Mouse (Mus musculus): Measurements from ENCODE around the gene Hist2h2aa2. TPM values are rescaled to one million over a fixed set of nuclear protein-coding genes. Genes with fewer than 3 reads are reported as not detected.
"Not testable (repeated sequence)": the region's sequence is repeated elsewhere in the genome, so short reads cannot be mapped to it uniquely, and the experiment has no call there.

The Hist2h2aa2 gene
- total RNA-seq, 2 experiments from 2014 or later, result 239 to 244 TPM

DNA sequence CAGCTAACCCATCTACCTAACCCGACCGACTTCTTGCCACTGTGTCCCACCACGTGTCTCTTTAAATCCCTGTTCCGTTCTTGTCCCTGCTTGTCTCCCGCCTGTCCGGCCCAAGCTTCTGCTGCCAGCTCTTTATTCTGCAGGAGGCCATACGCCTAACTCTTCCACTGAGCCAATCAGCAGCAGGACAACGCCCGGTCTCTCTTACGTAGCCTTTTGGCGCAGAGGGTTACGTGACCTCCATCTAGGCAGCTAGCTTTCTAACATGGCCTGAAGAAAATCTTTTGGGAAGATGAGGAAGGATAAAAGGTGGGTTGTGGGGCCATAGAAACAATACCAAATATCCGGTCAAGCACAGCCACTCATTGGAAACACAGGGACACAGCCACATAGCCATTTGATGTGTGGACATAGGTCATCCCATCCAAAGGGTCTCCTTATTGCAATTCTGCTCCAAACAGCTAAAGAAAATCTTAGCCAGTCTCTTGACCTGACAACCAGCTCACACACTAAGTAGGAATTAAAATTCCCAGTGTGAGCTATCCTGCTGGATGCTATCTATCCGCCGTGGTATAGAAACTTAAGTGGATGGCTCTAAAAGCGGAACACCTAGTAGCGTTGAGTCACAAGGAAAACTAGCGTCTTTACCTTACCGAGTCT, 22.3 kb upstream of the Hist2h2aa2 start:
- DNase-seq (ENCODE audit: low spot score in 2 of 2), result peak; percentile 77 to 87

DNA sequence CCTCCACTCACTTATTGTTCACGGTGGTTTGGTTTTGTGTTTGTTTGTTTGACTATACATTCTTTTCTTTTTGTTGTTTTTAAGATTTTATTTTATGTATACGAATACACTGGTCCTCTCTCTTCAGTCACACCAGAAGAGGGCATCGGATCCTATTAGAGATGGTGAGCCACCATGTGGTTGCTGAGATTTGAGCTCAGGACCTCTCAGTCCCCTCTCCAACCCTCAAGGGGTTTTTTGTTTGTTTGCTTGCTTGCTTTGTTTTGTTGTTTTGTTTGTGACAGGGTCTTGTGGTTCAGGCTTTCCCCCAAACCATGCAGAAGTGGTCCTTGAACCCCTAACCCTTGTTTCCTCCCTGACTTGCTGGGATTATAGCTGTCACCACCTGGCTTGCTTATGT, 21.5 kb upstream of the Hist2h2aa2 start:
- no peak for DNase-seq (ENCODE audit: low spot score in 2 of 2)

DNA sequence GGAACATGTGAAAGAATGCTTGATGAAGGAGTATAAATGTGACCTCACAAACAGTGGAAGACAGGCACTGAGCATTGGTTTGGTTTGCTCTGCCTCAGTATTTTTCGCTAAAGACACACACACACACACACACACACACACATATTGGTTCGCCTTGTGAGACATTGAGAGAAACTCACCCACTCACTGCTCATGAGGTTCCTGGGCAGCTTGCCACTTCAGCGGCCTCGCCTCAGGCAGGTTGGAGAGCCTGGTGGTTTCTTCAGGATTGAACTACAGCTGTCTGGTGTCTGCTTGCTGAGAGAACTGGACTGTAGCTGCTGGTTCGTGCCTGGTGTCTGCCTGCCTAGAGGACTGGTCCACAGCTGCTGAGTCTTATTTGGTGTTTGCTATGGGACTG, 20.1 kb upstream of the Hist2h2aa2 start:
- peak; percentile 17 to 34 for DNase-seq (ENCODE audit: low spot score in 2 of 2)

DNA sequence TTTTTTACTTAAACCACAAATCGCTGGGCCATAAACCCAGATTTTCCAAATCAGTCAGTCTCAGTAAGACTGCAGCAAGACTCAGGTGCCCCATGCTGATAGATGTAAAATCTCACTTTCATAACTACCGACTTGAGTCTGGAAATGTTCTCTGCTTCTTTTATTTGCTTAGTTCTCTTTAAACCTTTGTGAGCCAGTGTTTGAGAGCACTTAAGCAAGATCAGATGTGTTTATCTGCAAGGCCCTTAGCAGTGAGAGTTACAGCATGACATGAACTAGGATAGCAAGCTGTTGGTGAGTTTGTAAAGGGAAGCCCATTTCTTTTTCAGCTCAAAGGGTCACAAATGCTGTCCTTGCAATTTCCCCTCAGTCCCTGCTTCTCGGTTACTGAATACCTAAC, 17.1 kb upstream of the Hist2h2aa2 start:
- DNase-seq (ENCODE audit: low spot score in 2 of 2), result no peak

DNA sequence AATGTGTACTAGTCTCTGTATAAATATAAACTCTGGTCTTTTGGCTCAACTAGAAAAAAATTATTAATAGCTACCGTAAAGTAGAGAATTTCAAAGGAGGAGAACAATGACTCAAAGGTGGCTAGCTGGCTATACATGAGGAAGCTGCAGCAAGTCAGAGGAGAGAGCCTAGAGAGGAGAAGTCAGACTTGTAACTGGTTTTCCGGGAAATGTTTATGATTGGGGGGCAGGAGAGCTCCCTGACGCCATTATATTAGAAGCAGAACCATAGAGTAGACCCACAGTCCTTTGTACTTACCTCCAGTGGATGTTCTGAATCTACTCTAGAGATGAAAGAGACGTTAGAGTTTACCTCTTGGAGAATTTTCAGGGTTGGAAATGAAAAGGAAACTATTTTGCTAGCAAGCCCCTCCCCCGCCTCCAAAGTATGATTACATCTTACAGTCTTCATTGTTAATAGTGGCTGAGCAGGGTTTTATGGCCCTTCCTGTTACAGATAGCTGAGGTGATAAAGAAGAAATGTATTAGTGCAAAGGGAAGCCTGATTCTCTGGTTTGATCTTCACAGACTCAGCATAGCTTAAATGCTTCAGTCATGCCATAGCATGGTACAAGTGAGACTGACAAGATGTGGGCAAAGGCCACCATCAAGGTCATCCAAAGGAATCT, 16.0 kb upstream of the Hist2h2aa2 start:
- no peak for DNase-seq (ENCODE audit: low spot score in 2 of 2)

DNA sequence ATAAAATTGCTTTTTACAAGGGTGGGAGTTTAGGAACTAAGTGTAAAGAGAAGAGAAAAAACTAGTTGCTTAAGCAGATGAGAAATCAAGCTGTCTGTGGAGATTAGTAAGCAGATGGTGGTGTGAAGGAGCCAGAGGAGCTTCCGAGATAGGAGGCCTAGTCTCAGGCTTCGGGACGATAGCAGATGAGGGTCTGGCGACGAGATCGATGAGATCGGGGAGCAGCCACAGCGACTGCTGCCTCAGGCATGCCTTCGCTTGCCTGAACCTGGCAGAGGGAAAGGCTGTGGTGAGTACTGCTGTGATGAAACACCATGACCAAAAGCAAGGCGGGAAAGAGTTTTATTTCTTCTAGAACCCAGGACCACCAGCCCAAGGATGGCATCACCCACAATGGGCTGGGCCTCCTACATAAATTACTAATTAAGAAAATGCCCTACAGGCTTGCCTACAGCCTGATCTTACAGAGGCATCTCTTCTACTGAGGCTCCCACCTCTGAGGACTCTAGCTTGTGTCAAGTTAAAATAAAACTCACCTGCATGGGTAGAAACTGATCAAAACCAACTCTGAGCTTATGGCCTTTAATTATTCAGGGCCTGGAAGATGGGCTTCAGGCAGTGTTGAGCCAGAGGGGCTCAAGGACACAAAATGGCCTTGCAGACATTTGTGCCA, 14.7 kb upstream of the Hist2h2aa2 start:
- no peak for DNase-seq (ENCODE audit: low spot score in 2 of 2)

DNA sequence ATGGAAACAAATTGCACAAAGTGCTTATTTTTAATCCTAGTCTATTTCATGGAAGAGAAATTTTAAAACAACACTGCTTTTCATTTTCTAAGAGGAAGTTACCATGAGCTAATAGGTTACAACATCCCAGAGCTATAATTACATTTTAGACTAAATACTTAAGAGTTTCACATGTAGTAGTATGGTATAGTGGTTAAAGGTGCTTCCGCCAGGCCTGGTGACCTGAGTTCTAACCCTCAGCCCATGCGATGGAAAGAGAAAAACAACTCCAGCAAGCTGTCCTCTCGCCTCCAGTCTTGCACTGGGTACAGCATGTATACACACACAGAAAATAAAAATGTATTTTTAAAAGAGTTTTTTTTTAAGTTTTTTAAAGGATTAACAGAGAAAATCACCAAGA, 11.7 kb upstream of the Hist2h2aa2 start:
- DNase-seq (ENCODE audit: low spot score in 2 of 2), result no peak

DNA sequence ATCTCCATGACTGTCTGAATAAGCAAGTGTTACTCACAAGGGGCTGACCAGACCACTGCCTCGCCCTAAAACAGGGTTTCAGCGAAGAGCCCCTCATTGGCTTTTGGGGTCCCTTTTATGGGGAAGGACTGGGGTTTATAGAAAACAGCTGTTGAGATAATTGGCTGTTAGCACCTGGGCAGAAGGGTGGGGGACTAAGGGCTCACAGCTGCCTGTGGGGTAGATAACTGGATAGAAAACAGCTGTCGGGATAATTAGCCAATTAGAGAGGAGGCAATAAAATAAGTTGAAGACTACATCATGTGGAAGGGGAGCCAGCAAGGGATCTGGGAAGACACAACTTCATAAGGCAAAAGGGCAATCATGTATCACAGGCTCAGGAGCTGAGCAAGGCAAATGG, 10.8 kb upstream of the Hist2h2aa2 start:
- no peak for DNase-seq (ENCODE audit: low spot score in 2 of 2)

DNA sequence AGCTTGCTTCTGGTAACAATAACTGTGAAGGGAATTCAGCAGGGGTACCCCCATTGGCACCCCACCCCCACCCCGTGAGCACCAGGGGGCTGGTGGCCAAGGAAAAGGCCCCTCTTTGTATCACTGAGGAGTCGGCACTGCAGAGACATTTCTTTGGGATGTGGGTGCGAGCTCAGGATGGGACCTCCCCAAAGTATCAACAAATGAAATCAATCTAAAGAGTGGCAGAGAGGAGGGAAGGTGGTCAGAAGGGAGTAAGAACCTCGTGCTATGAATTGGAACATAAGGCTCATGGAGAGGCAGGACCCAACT, 8.9 kb upstream of the Hist2h2aa2 start:
- no peak for DNase-seq (ENCODE audit: low spot score in 2 of 2)

DNA sequence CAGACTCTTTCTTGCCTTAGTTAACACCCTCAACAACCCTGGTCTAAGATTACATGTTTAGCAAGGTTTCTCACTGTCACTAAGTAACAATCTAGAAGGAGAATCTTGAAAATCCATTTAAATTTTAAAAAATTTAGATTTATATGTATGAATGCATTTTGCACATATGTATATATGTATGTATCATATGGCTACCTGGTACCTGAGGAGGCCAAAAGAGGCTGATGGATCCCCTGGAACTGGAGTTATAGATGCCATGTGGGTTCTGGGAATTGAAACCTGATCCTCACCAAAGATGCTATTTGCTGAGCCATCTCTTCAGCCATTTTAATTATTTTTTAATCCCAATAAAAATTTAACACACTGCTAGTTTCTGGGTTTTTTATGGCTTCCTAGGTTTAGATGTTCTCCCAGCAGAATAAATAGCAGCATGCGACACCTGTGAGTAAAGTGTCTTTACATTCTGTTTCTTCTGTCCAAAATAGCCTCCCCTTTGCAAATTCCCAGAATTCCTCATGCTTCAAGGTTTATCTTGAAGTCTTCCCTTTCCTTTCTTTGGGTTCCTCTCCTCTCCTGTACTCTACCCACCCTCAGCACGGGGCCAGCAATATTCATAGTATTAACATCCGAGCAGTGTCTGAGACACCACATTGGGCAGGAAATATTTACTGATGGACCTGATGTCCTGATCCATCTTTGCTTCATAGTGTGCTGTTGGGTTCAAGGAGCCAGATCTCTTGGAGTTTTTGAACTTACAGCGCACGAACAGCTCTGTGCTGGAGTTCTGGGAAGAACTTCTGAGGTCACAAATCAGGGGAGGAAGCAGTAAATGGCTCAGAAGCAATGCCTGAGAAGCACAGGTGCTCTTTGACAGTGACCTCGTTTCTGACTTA, 8.3 kb upstream of the Hist2h2aa2 start:
- no peak for DNase-seq (ENCODE audit: low spot score in 2 of 2)

DNA sequence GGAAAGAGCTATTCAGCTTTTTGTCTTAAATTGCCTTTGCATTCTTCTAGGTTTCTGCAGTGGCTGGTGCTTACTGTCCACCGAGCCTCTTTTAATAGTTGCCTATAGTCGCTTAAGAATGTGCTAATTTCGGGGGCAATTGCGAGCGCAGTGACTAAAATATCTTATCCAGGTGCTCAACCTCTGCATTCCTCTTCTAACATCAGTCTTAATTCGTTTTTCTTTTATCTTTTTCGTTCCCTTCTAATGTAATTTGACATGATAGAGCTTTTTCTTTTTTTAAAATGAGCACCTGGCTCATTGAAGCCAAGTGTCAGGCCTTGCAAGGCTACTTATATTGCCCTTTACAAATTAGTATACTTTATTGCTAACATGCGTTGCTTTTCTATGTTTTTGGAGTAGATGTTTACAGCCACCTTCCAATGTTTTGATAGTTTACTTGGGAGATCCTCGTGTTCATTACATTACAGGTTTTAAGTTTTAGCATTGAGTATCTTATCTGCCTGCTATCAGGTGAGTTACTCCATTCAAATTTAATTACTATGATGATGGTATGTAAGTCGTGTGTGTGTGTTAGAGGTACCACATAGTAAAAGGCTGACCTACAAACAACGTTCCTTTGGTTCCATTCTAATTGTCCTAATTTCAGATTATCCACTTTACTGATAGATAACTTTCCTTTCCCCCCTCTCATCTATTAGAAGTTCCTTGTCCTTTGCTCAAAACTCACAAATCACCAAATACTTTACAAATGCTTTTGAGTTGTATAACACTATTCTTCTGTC, 7.5 kb upstream of the Hist2h2aa2 start:
- no peak for DNase-seq (ENCODE audit: low spot score in 2 of 2)

DNA sequence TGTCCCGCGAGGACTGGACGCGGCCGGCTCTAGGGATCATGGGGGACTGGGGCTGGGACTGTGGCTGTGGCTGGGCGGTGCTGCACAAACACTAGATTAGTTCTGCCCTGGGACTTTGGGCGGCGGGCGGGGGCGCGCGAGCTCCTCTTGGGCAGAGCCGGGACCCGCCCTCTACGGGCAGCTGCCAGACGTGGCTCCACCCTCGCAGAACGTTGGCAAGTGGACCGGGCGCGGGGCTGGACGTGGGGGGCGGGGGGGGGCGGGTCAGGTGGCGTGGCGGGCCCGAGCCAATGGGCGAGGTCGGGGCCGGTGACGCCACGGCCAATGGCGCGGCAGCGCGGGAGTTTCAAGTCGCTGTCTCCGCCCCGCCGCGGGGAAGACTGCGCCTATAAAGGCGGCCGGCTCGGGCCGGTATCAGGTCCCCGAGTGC, 6.4 kb upstream of the Hist2h2aa2 start, which contains the start of gene Hist2h3c1:
Gene Hist2h3c1, plus strand, starts transcription at position 259 of the 430 bp plus-strand sequence.
- not testable (repeated sequence) for DNase-seq (ENCODE audit: low spot score in 2 of 2)

DNA sequence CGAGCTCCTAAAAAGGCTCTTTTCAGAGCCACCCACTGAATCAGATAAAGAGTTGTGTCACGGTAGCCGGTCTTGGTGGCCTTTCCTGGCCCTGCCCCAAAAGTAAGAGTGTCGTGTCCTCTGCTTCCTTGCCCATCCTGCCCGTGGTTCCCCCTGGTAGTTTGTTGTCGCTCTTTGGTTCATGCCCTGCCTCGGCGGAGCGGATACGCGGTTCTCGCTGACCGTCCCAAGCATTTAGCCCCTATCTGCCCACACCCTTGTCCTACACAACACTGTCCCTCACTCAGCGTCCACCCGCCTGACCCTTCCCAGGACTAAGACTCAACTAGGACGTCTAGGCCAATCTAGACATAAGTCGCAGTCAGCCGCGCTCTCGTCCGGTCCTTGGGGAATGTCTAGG, 5.9 kb upstream of the Hist2h2aa2 start:
- DNase-seq (ENCODE audit: low spot score in 2 of 2), result not testable (repeated sequence)

DNA sequence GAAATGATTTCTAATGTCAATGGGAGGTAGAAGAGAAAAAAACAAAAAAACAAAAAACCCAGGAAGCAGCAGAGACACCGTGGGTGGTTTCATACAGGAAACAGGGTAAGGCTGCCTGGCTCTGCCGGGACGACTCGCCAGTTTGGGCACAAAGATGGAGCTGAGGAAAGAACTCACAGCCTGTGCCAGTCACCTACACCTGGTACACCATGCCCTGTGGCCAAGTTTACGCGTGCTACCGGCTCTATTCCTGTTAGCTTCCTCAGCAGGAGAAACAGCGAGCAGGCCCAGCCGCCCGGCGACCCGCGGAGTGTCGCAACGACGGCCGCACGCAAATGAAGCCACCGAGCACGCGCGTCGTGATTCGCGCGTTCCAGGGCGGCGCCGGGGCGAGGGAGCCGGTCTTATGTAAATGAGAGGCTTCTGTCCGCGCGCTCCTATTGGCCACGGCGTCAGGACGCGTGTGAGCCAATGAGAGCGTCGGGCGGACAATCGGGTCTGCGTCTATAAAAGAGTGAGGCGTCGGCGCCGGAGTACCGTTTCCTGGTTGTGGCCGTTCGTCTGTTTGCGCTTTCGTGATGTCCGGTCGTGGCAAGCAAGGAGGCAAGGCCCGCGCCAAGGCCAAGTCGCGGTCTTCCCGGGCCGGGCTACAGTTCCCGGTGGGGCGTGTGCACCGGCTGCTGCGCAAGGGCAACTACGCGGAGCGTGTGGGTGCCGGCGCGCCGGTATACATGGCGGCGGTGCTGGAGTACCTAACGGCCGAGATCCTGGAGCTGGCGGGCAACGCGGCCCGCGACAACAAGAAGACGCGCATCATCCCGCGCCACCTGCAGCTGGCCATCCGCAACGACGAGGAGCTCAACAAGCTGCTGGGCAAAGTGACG, 5.2 kb upstream of the Hist2h2aa2 start, which contains the start of gene Hist2h2aa1:
Gene Hist2h2aa1, plus strand, starts transcription at position 495 of the 884 bp plus-strand sequence.
- peak; percentile 75 to 81 for DNase-seq (ENCODE audit: low spot score in 2 of 2)

DNA sequence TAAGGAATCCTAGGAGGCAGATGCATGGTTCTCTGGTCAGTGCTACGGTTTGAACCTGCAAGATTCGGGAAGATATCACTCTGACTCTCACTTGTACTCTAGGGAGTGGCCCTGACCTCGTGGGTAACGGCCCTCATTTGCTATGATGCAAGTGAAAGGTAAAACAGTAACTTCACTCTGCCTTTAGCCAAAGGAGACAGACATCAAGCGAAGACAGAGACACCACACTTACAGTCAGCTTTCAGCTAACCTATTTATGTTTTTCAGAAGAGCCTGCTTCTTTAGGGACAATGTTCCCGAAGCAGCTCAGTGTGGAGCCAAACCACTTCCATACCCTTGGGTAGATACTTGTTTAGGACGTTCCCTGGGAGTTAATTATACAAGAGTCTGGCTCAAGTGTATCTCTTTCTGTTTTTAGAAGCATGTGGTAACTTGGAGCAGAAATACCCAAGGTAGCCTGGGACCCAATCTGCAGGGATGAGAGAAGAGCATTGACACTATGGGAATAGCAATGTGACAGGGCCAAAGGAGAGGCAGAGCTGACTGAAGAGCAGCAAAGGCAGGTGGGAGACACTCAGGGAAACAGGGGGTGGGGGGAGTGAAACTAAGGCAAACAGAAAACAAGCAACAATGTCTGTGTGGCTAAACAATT, 4.0 kb upstream of the Hist2h2aa2 start:
- DNase-seq (ENCODE audit: low spot score in 2 of 2), result no peak

DNA sequence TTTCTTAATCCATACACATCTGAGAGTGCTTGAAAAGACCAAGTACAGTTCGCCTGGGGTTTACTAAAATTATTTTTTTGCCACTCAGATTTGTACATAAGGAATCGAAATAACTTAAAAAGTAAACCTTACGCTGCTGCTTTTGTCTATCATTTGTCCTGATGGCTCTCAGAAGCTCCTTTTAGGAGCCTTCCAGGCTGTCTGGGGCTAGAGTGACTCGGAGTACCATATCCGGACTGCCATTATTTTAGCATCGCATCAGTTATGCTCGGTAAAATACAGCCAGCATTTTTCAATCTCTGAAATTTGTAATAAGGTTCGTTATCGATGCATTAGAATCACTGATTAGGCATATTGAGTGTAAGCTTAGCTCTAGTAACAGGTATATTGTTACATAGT, 722 bp upstream of the Hist2h2aa2 start:
- DNase-seq (ENCODE audit: low spot score in 2 of 2), result no peak

DNA sequence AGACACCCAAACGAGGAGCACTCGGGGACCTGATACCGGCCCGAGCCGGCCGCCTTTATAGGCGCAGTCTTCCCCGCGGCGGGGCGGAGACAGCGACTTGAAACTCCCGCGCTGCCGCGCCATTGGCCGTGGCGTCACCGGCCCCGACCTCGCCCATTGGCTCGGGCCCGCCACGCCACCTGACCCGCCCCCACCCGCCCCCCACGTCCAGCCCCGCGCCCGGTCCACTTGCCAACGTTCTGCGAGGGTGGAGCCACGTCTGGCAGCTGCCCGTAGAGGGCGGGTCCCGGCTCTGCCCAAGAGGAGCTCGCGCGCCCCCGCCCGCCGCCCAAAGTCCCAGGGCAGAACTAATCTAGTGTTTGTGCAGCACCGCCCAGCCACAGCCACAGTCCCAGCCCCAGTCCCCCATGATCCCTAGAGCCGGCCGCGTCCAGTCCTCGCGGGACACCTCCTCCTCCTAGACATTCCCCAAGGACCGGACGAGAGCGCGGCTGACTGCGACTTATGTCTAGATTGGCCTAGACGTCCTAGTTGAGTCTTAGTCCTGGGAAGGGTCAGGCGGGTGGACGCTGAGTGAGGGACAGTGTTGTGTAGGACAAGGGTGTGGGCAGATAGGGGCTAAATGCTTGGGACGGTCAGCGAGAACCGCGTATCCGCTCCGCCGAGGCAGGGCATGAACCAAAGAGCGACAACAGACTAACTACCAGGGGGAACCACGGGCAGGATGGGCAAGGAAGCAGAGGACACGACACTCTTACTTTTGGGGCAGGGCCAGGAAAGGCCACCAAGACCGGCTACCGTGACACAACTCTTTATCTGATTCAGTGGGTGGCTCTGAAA, 902 bp downstream of the Hist2h2aa2 start, which contains the start of gene Hist2h3c2:
Gene Hist2h3c2, minus strand, starts transcription at position 174 of the 840 bp plus-strand sequence.
- DNase-seq (ENCODE audit: low spot score in 2 of 2), result peak in 1 of 2 experiments; percentile 25

Data from left cerebral cortex, adult 18-20 months (tissue).